Mouse (Mus musculus): Measurements from ENCODE around the gene Nckap1.
"Not testable (repeated sequence)": the region's sequence is repeated elsewhere in the genome, so short reads cannot be mapped to it uniquely, and the experiment has no call there.

The Nckap1 gene

GRCm38 (mm10) chr2:80561478-80561877, 19.7 kb downstream of the Nckap1 start:
- DNase-seq (ENCODE audit: low read depth in 2 of 2, low spot score in 2 of 2), result no peak

DNA sequence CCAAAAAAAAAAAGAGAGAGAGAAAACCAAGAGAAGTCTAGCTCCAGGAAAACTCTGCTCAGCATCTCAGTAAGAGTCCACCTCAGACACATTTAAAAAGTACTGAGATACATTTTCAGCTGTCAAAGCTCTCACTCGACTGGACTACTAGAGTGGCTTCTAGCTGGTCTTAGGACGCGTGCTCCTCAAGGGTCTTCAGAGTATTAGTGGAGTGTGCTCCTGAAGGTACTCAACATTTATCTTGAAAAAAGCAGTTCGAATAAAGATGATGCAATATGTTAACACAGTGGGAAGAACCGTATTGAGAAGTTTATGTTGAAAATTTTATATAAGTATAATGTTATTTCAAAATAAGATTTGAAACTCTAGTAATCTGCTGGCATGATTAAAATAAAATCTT, 20.4 kb downstream of the Nckap1 start:
- no peak for DNase-seq (ENCODE audit: low read depth in 2 of 2, low spot score in 2 of 2)

DNA sequence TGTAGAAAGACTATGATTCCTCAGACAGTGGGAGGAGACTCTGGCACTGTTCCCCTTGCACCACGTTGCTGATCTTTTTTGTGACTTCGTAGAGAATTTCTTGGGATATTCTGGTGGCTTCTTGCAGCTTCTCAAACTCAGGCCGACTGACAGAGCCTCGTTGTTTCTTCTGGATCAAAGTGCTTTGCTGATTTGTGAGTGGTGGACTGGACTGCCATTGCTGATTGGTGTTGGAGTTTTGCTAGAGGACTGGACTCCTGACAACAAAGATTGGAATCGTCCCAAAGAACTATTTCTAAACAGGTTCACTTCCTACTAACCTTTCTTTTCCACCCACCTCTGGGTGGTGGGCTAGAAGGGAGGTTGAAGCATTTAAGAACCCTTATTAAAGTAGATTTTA, 21.5 kb downstream of the Nckap1 start:
- no peak for DNase-seq (ENCODE audit: low read depth in 2 of 2, low spot score in 2 of 2)

DNA sequence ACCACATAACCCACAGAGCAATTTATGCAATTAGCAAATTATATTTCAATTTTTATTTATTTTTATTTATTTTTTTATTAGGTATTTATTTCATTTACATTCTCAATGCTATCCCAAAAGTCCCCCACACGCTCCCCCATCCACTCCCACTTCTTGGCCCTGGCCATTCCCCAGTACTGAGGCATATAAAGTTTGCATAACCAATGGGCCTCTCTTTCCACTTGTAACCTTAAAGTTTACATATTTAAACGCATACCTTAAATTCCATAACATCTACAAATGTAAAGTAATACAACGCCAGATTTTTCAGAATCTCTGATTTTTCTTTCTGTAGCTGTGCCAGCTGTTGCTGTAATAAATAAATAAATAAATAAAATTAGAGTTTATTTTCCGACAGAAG, 26.7 kb downstream of the Nckap1 start:
- DNase-seq (ENCODE audit: low read depth in 2 of 2, low spot score in 2 of 2), result no peak

DNA sequence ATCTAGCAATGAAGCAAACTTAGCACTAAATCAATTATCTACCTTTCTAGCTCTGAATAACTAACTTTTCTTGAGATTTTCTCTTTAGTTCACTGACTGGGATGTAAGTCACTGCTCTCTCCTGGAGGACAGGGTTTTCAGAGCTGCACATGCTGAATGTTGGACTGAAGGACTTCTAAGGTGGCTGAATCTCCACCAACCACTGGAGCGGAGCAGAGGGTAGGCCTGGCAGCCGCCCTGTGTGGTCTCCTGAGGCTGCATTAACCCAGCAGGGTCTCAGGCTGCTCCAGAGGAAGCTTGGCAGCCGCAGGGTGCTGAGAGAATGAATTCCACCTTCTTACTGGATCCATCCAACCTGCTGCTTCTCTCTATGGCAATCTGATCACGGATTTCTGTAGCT, 31.5 kb downstream of the Nckap1 start:
- no peak for DNase-seq (ENCODE audit: low read depth in 2 of 2, low spot score in 2 of 2)

DNA sequence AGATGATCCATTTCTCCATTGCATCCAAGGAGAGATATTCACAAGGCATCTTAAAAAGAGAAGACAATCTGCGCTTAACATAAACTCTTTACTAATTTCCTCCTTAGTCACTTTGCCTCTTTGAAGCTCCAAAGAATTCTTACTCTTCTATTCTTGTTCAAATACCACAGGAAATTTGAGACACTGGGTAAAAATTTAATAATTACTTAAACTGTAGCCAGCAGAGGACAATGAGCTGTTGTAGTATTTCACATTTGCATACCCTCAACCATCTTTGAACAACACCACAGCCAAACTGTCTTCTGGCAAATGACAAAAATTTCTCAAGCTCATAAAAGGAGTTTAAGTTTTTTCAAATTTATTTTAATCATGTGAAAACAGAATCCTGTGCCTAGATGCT, 33.3 kb downstream of the Nckap1 start:
- DNase-seq (ENCODE audit: low read depth in 2 of 2, low spot score in 2 of 2), result no peak

GRCm38 (mm10) chr2:80542801-80543200, 38.4 kb downstream of the Nckap1 start:
- no peak for DNase-seq (ENCODE audit: low read depth in 2 of 2, low spot score in 2 of 2)

- DNase-seq (ENCODE audit: low read depth in 2 of 2, low spot score in 2 of 2), result no peak
Observed at GRCm38 (mm10) chr2:80537156-80537555, 44.0 kb downstream of the Nckap1 start.

DNA sequence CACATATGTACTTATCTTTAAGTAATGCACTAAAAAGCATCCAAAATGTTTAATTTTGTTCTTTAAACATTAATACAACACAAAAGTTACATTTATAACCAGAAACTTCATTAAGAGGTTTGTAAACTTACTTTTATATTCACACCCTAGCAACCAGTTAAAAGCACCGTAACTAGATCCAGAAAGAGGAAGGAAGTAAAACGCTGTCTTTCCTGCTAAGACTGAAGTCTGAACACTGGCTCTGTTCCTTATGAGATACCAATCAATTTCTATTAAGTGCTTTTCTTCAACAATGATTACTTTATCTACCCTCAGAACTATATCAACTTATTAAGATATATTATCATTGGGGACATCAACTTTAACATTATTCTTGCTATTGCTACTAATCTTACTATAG, 44.6 kb downstream of the Nckap1 start:
- DNase-seq (ENCODE audit: low read depth in 2 of 2, low spot score in 2 of 2), result no peak

DNA sequence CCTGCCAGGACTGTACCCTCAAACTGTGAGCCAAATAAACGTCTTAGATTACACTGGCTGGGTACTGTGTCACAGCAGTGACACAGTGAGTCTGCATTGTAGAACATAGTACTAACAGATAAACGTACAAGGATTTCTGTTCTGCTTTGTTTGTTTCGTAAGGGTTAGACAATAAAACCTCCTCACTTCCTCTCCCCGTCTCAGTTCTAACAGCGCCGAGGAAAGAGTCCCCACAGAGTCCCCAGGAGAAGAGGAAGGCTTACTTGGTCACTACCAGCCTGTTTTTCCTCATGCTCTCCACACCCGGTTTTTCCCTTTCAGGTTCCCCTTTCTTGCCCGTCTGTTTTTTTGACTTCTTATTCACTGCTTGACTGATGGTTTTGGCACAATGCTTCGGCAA, 56.9 kb downstream of the Nckap1 start:
- no peak for DNase-seq (ENCODE audit: low read depth in 2 of 2, low spot score in 2 of 2)

DNA sequence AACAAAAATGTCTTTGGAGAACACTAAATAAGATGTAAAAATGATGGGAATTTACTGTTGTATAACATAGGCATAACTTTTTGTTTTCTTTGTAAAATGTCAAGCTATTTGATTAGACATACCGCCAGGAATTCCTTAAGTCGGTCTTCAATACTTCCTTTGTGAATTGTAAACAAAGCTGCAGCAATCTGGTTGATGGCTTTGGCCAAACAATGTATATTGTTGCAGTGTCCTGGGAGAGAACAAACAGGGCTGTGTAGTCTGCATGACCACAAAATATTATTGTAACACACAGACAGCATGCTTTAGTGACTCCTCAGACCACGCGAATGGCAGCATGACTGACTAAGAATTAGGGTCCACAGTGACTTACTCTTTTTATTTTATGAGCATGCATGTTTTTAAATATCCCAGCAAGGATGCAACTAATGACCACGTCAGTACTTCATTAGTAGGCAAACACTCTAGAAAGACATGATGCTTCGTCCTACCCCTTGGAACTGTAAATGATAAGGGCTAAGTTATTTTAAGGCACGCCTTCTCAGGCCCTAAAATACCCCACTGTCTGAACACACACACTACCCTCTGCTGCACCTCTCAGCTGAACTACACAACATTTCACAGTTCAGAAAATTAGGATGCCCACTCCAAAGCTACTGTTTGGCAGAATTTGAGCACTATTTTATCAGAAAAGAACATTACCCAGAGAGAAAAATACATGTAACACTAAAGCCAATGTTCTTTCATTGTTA, 75.0 kb downstream of the Nckap1 start:
- DNase-seq (ENCODE audit: low read depth in 2 of 2, low spot score in 2 of 2), result no peak

GRCm38 (mm10) chr2:80502132-80502531, 79.0 kb downstream of the Nckap1 start:
- DNase-seq (ENCODE audit: low read depth in 2 of 2, low spot score in 2 of 2), result no peak

DNA sequence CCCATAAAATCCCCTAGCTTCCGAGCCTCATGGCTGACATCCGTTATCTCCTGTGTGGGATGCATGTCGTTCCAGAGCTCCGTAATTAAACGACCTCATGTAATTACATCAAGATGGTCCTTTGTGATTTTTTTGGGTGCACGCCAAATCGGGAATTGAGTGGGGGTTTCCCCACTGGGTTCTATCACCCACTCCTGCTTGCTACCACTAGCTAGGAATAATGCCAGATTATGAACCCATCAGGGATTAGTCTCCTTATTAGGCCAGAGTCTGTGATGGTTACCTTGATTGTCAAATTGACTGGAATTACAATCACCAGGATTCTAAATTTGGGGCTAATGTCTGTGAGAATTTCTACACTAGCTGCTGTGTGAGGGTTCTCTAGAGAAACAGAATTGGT, 85.9 kb downstream of the Nckap1 start:
- DNase-seq (ENCODE audit: low read depth in 2 of 2, low spot score in 2 of 2), result not testable (repeated sequence)

GRCm38 (mm10) chr2:80486851-80487250, 94.3 kb downstream of the Nckap1 start:
- DNase-seq (ENCODE audit: low read depth in 2 of 2, low spot score in 2 of 2), result no peak

DNA sequence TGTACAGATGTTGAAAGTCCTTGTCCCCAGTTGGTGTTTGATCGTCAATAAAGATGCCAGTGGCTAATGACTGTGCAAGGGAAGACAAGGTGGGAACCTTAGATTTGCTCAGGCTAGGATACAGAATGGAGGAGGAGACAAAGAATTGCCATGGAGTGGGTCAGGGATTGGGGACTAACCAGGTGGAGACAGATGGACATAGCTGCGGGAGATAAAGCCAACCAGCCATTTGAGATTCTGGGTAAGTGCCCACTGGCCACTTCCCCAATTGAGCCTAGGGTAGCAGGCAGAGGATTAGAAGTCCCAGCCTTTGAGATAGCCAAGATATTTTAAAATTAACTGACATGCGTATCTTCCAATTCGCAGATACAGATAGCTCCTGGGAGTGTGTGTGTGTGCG, 96.2 kb downstream of the Nckap1 start:
- no peak for DNase-seq (ENCODE audit: low read depth in 2 of 2, low spot score in 2 of 2)

DNA sequence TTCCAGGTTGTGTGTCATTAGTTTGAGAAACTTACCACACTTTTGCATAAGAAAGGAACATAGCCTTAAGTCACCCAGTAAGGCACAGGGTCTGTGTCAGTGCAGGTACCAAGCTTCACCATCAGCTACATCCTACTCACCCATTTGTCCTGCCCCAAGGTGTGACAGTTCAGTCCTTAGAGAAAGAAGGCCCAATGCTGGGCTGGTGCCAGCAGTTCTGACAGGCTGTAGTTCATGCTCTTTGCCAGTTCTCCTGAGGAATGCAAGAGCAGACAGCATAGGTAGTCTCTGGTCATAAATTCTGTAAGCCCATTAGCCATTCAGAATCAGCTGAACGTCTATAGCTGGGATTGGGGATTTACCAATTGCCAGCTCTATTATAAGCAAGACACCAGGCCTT, 105.3 kb downstream of the Nckap1 start:
- DNase-seq (ENCODE audit: low read depth in 2 of 2, low spot score in 2 of 2), result no peak

- no peak for DNase-seq (ENCODE audit: low read depth in 2 of 2, low spot score in 2 of 2)
Observed at GRCm38 (mm10) chr2:80474247-80474796, 106.9 kb downstream of the Nckap1 start.

DNA sequence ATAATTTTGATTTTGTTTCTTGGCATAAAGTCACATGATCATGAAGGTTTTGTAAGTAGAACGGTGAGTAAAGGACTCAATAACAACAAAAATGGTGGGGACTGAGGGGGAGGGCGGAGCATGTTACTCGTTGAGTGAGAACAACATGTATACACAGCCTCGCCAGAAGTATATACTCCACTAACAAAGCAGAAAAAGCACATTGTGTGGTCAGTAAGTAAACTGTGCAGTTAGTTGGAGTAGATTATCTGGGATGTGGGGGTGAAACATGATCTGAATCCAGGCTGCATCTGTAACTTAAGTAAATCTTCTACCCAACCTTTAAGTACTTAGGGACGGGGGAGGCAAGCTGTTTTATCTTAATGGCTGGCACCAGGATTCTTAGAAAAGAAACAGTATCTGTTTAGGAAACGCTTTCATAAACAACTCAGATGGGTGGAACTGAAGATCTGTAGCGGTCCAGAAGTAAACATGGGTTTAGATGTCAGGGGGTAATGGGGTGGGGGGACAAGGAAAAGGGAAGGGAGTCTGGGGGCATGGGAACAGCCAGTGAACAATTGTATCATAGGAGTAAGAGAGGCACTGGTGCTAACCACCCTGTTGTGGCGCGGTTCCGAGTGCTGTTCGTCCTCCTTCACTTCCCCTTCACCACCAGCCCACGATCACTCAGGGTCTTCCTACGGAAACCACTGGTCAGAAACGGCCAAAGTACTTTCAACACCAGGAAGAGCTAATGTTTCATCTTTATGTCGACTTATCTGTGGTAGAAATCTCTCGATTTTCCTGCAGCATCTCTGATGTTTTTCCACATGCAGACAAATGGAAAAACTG, 115.0 kb downstream of the Nckap1 start:
- no peak for DNase-seq (ENCODE audit: low read depth in 2 of 2, low spot score in 2 of 2)

DNA sequence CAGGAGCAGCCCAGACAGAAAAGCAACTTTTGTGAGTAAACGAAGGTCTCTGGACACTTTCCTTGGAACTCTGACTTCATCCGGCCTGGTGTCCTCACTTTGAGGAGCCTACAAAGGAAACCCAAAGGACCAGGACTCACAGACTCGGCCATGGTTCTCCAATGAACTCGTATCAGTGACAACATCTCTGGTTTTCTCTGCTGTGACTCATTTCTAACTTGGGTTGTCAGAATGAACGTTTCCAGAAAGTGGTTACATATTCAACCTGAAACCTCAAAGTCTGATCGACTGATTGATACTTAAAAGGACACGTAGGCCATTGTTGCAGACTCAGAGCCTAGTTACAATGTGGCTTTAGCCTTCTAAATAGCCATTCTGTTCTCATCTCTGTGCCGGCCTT, 119.4 kb downstream of the Nckap1 start:
- no peak for DNase-seq (ENCODE audit: low read depth in 2 of 2, low spot score in 2 of 2)

Data from CD8-positive naive resting alpha-beta T cell, adult 2 months (primary cell).